Mouse (Mus musculus) Patski (cell line): ENCODE data around the gene Actr10. TPM values are rescaled to one million over a fixed set of nuclear protein-coding genes. Genes with fewer than 3 reads are reported as not detected.

Experiments used
- ATAC-seq: fragments of 100-300 bp; one replicate; pipeline ENCODE4 v1.8.0; 2021
- CTCF ChIA-PET: fragments of 350-600 bp; sonication (Branson Sonifier 250); formaldehyde crosslinking; loops from one replicate; lab custom pipeline; 2022; ENCODE audit warnings: inconsistent platforms; lab: Charles Lee
- POLR2A ChIA-PET: fragments of 350-600 bp; sonication (Branson Sonifier 250); formaldehyde crosslinking; loops from one replicate; lab custom pipeline; 2022; ENCODE audit warnings: antibody characterized with exemption, inconsistent platforms; lab: Charles Lee
- DNase-seq: peaks from one replicate; pipeline ENCODE4 v3.0.0-alpha.2; 2011; ENCODE audit warnings: low read depth, low spot score
- H3K27me3 ChIP-seq: fragments of 371-371 bp; one replicate; pipeline ENCODE4 v1.5.1; 2021
- CTCF ChIP-seq: fragments of 100-300 bp; IDR thresholded peaks from one replicate; pipeline ENCODE4 v1.5.1; 2021
- in situ Hi-C: fragments of 300-500 bp; cut with MboI; formaldehyde crosslinking; loops from 3 replicates; pipeline ENCODE4 v1.11.1; 2018; ENCODE audit warnings: low pct_unique_long_range_greater_than_20kb, mixed read lengths
- polyA plus RNA-seq: library from polyadenylated mRNA; unstranded; gene quantifications from one replicate; pipeline ENCODE4 v1.2.3, GENCODE M21; 2021

Actr10 gene
- polyA plus RNA-seq: 203 TPM

GRCm38 (mm10) chr12:70937571-70938384 is at the start of gene Actr10:
Gene Actr10 (plus strand): TSS chr12:70937857.
- H3K27me3 ChIP-seq: no peaks in the 10 kb centered on the region
- ATAC-seq (peak; percentile 69), DNase-seq (no peak)
- in situ Hi-C loops: loop anchor here (25.0 kb wide), 2 partner anchors 700 to 1000 kb away; partner anchors contain the start of gene Pygl
- CTCF ChIA-PET: no interaction called here
- TF ChIP-seq CTCF: no peak
- POLR2A ChIA-PET: no interaction called here

- ATAC-seq (no peak), DNase-seq (no peak)
- in situ Hi-C loops: no loop called here
- H3K27me3 ChIP-seq: no peaks in the 10 kb centered on the region
- ChIA-PET CTCF (no interaction called here), POLR2A (no interaction called here)
- no peak for TF ChIP-seq CTCF
Observed at GRCm38 (mm10) chr12:70890405-70890804, 47.3 kb upstream of the Actr10 start.

DNA sequence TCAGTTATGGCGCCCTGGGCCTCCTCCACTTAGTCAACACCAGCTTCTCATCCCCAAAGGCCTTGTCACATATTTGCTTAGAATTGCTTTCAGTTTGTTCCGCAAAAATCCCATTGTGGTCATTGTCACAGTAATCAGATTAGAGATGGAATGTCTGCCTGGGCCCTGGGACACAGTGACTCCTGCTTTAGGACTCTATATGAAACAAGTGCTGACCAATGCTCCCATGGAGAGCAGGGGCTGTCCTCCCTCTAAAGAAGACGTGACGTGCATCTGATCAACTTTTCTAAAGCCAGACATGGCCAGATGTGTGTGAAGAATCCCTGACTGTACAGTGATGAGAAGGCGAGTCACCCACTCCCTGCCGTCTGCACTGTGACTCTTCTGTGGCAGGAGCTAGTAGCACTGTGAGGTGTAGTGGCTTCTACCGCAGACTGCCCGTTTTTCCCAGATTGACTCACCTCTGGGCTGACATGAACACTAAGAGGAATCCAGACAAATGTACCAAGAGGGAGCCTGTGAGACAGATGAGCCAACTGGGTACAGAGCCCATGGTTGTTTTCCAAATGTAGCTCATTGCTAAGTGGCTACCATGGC is 46.7 kb upstream of the Actr10 start:
- no peak for ATAC-seq
- no peak for DNase-seq
- in situ Hi-C loops: no loop called here
- CTCF ChIA-PET: no interaction called here
- POLR2A ChIA-PET: no interaction called here
- H3K27me3 ChIP-seq: no peaks in the 10 kb centered on the region
- TF ChIP-seq CTCF: no peak

DNA sequence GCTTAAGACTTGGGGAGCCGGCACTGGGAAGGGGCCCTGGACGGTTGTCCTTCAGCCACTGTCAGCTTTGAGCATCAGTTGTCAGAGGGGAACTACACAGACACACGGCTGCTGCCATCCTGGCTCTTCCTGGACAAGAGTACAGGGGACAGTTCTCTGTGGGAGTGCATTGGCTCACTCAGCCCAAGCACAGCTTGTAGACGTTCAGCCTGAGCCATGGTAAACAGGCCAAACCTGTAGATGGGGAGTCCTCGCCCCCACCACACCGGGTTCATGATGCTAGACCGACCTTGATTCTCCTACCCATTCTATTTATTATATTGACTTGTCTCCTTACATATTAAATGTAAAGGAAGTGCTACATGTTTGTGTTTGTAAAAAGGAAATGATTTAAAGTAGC is 42.4 kb upstream of the Actr10 start:
- no peak for TF ChIP-seq CTCF
- ATAC-seq (no peak), DNase-seq (no peak)
- H3K27me3 ChIP-seq: no peaks in the 10 kb centered on the region
- in situ Hi-C loops: no loop called here
- CTCF ChIA-PET: interaction anchor here (3.3 kb wide), 1 partner anchor 15 kb away, joined by 11 read pairs; no protein-coding TSS in a partner anchor
- POLR2A ChIA-PET: no interaction called here

DNA sequence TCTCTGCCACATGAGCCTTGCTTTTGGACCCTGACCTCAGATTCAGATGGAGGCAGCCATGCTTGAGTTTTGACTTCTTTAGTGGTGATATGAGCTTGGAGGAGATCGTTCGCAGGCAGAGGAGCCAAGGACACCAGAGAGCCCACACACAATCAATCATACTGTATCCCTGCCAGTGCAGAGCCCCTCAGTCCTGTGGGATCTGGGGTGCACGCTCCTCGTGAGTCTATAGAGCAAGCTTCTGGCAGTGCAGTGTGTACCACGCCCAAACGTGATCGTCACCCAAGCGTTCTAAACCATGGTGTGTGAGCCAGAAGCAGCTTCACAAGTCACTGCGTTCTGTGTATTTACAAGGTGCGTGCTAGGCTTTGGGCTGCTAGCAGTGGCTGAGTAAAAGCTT is 41.6 kb upstream of the Actr10 start:
- POLR2A ChIA-PET: no interaction called here
- H3K27me3 ChIP-seq: no peaks in the 10 kb centered on the region
- DNase-seq: no peak
- in situ Hi-C loops: no loop called here
- CTCF ChIA-PET: interaction anchor here (3.3 kb wide), 1 partner anchor 14 kb away, joined by 11 read pairs; no protein-coding TSS in a partner anchor
- no peak for TF ChIP-seq CTCF
- no peak for ATAC-seq

- no peak for ATAC-seq
- TF ChIP-seq CTCF: no peak
- in situ Hi-C loops: no loop called here
- H3K27me3 ChIP-seq: no peaks in the 10 kb centered on the region
- no peak for DNase-seq
- ChIA-PET CTCF (interaction anchor here (3.3 kb wide), 1 partner anchor 13 kb away, joined by 11 read pairs; no protein-coding TSS in a partner anchor), POLR2A (no interaction called here)
Observed at GRCm38 (mm10) chr12:70897434-70897833, 40.2 kb upstream of the Actr10 start.

DNA sequence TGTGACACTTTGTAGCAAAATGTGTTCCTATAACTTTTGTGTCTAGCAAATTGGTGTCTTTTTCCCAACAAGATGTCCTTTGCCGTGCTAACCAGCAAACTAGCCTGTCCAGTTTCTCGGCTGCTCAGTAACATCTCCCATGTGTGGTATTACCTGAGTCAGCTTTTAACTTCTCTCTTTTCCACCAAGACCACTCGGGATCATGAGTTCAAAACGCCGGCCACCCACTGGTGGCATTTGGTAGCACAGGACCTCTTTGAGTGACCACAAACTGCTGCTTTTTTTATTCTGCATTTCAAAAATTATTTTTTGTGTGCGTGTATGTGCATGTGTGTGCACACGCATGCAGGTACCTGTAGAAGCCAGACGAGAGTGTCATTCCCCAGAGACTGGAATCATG is 39.2 kb upstream of the Actr10 start:
- DNase-seq (no peak), ATAC-seq (no peak)
- TF ChIP-seq CTCF: no peak
- H3K27me3 ChIP-seq: no peaks in the 10 kb centered on the region
- CTCF ChIA-PET: interaction anchor here (0.6 to 1.0 kb wide), 2 partner anchors 202 to 403 kb away, joined by 3 read pairs; no protein-coding TSS in a partner anchor
- POLR2A ChIA-PET: no interaction called here
- in situ Hi-C loops: no loop called here

- no peaks in the 10 kb centered on the region for H3K27me3 ChIP-seq
- ChIA-PET POLR2A (no interaction called here), CTCF (interaction anchor here (1.2 kb wide), 1 partner anchor 15 kb away, joined by 3 read pairs; no protein-coding TSS in a partner anchor)
- in situ Hi-C loops: no loop called here
- ATAC-seq (no peak), DNase-seq (no peak)
- no peak for TF ChIP-seq CTCF
Observed at GRCm38 (mm10) chr12:70904471-70904870, 33.2 kb upstream of the Actr10 start.

- POLR2A ChIA-PET: no interaction called here
- in situ Hi-C loops: loop anchor here (5.0 kb wide), 1 partner anchor 80 kb away; the partner anchor contains the start of gene Frmd6
- DNase-seq: no peak
- no peaks in the 10 kb centered on the region for H3K27me3 ChIP-seq
- no peak for ATAC-seq
- CTCF ChIA-PET: no interaction called here
- no peak for TF ChIP-seq CTCF
Observed at GRCm38 (mm10) chr12:70906867-70907266, 30.8 kb upstream of the Actr10 start.

DNA sequence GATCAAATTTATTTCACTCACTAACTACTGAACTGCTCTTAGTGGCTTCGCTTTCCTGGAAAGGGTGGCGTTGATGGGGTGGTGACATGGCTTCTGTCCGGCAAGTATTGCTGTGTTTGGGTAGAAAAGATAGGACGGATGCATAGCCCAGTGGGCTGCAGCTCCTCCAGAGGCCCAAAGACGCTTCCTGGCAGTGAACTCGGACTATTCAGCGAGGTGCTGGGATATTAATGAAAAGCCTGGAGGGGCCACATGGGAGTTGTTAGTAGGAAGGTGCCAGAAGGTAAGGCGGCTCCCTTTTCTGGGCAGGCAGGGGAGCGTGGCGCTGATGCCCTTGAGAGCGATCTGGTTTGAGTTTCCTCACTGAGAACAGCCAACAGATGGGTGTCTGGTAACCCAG is 30.0 kb upstream of the Actr10 start:
- in situ Hi-C loops: loop anchor here (5.0 kb wide), 1 partner anchor 80 kb away; the partner anchor contains the start of gene Frmd6
- ChIA-PET POLR2A (no interaction called here), CTCF (no interaction called here)
- TF ChIP-seq CTCF: no peak
- H3K27me3 ChIP-seq: no peaks in the 10 kb centered on the region
- DNase-seq (no peak), ATAC-seq (no peak)

DNA sequence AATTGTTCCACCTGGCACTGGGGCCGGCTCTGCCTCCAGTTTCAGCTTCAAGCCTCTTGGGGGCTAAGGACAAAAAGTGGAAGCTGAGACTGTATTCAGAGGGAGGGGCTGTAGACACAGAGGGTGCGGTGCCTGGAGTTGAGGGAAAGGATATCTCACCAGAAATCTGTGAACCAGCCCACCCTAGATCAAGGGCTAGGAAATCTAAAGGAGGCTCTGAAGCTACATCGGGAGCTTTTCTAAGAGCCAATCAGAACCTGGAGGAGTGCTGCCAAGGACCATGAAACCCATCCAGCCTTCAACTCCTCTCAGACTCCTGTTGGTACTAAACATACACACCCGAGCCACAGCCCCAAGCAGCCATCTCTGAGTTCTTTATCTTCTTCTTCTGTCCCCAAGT is 29.6 kb upstream of the Actr10 start:
- DNase-seq: no peak
- ChIA-PET CTCF (no interaction called here), POLR2A (no interaction called here)
- ATAC-seq: no peak
- no peak for TF ChIP-seq CTCF
- H3K27me3 ChIP-seq: no peaks in the 10 kb centered on the region
- in situ Hi-C loops: loop anchor here (5.0 kb wide), 1 partner anchor 81 kb away; the partner anchor contains the start of gene Frmd6
